Mouse (Mus musculus): ENCODE measurements around the gene Ildr1. TPM values are rescaled to one million over a fixed set of nuclear protein-coding genes. Genes with fewer than 3 reads are reported as not detected.

Gene Ildr1
- total RNA-seq, 2 experiments from 2014 or later, result not detected

GRCm38 (mm10) chr16:36747767-36748166 is 54.0 kb downstream of the Ildr1 start:
- DNase-seq (ENCODE audit: low spot score), result no peak
- intact Hi-C loops (cut with DNase I), result no loop called here

DNA sequence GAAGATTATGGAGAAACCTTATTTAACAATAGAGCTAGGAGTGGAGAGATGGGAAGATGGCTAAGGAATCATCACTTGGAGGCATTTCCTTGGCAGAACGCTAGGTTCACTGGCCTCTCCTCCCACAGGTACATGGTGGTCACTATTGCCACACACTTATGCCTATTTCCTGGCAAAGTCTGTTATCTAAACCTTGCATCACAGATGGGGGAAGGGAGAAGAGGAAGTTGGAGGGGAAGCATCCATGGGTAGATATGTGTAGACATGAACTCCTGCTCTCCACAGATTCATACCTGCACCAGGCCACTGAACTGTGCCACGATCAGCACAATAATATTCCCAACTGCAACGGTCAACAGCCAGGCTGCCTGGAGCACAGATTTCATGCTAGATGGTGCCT is 58.2 kb downstream of the Ildr1 start:
- intact Hi-C loops (cut with DNase I), result no loop called here
- DNase-seq (ENCODE audit: low spot score), result no peak

- intact Hi-C loops (cut with DNase I), result no loop called here
- DNase-seq (ENCODE audit: low spot score), result no peak
Observed at GRCm38 (mm10) chr16:36770191-36770771, 76.5 kb downstream of the Ildr1 start.

GRCm38 (mm10) chr16:36770830-36771229 is 77.1 kb downstream of the Ildr1 start:
- DNase-seq (ENCODE audit: low spot score), result no peak
- intact Hi-C loops (cut with DNase I), result no loop called here

- intact Hi-C loops (cut with DNase I), result no loop called here
- no peak for DNase-seq (ENCODE audit: low spot score)
Observed at GRCm38 (mm10) chr16:36771244-36771643, 77.5 kb downstream of the Ildr1 start.

GRCm38 (mm10) chr16:36771703-36772102 is 77.9 kb downstream of the Ildr1 start:
- intact Hi-C loops (cut with DNase I), result no loop called here
- DNase-seq (ENCODE audit: low spot score), result no peak

DNA sequence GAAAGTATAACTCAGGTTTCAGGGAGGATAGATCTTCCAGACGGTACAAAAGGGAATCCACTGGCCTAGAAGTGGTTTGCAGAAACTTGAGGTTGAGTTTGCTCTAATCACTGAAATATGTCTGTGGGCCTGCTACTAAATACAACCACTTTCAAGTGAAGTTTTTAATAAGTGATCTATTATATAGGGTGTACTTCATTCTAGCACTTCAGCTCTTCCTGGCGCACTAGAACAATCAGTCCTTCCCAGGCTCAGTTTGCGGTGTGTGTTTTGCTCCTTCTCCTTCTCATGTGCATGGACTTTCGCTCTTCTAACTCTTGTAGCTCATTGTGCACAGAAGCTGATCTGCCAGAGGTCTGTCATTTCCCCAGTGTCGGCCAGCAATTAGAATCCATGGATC is 79.2 kb downstream of the Ildr1 start:
- DNase-seq (ENCODE audit: low spot score), result no peak
- intact Hi-C loops (cut with DNase I), result no loop called here

- no peak for DNase-seq (ENCODE audit: low spot score)
- intact Hi-C loops (cut with DNase I), result no loop called here
Observed at GRCm38 (mm10) chr16:36775658-36776057, 81.9 kb downstream of the Ildr1 start.

Other genes with a start within 250 kb of the Ildr1 start
- gene Stfa3, start 238.6 kb upstream of the Ildr1 start, total RNA-seq (2021), result not detected
- not detected for gene Casr, start 131.8 kb upstream of the Ildr1 start, total RNA-seq (2021)
- gene Cd86, start 27.9 kb upstream of the Ildr1 start, total RNA-seq (2021), result 1 to 10 TPM; 1.4 to 1.6 TPM
- gene Slc15a2, start 91.0 kb downstream of the Ildr1 start, total RNA-seq (2021), result 1 to 10 TPM; 1.6 TPM
- gene Iqcb1, start 134.4 kb downstream of the Ildr1 start, total RNA-seq (2021), result 10 to 100 TPM; 13.3 to 13.4 TPM
- gene Eaf2, start 181.0 kb downstream of the Ildr1 start, total RNA-seq (2021), result under 1 TPM; 0.59 to 0.86 TPM
- 10 to 100 TPM; 37.9 to 43.5 TPM for gene Golgb1, start 181.2 kb downstream of the Ildr1 start, total RNA-seq (2021)
- gene Hcls1, start 241.0 kb downstream of the Ildr1 start, total RNA-seq (2021), result 1 to 10 TPM; 7.3 to 7.4 TPM